Mouse (Mus musculus): ENCODE measurements around the gene Gm28553. TPM values are rescaled to one million over a fixed set of nuclear protein-coding genes. Genes with fewer than 3 reads are reported as not detected.

Gene Gm28553
- polyA plus RNA-seq (2014; fragmentation: Illumina TruSeq; extraction: RNeasy Lipid Tissue Mini Kit (QIAGEN cat#74804); ENCODE audit: low read depth, low replicate concordance), result not detected

DNA sequence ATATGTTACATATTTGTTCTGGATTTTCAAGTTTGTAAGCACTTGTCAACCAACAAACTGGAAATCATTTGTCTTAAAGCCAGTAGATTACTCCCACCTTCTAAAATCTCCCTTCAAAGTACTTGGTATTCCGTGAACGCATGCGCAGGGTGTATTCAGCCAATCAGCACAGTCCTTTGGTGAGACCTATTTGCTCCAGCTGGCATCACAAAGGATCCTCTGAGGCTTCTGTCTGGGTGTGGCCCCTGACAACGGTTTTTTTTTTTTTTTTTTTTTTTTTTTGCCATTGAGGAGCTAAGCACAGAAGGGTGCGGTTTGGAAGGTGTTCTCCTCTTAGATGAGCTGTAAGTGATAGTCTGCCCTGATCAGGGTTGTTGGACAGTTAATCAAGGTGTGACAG lies at the start of gene Gm28553:
TSS of gene Gm28553 (plus strand) at position 301 of the 400 bp plus-strand sequence.

All from sigmoid colon, adult 10 weeks (tissue).